Mouse (Mus musculus): Measurements from ENCODE around the gene Mef2c. TPM values are rescaled to one million over a fixed set of nuclear protein-coding genes. Genes with fewer than 3 reads are reported as not detected.

Mef2c gene
- polyA plus RNA-seq (2015; fragmentation: Nextera tagmentation; extraction: Ambion mirVana), result 197 and 227 TPM in 2 replicates

DNA sequence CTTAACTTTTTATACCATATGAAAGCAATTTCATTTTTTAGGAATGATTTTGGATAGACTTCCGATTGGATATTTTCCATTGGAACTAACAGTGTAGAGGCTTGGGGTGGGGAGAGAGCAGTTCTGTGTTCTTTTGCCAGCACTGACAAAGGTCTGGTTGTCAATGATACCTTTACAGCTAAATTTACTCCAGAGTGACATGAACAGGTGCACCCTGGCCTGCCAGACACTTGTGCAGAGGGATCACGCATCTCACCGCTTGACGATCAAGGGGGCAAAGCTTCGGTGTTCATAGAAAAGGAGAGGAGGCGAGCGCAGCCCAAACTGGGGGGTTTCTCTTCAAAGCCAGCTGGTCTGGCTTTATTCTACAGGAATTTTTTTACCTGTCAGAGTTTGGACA is at the start of gene Mef2c:
Gene Mef2c, plus strand, starts transcription at position 116 of the 400 bp plus-strand sequence.
- WGBS, result 88% methylated on average over 7 of the region's 7 CpGs
- Histone ChIP-seq H3K36me3 (no peaks in the 10 kb centered on the region), H3K9ac (replicated peaks) (no peak within 1 kb of the TSS), H3K4me3 (no peak within 1 kb of the TSS), H3K4me1 (no peaks in the 10 kb centered on the region), H3K27me3 (no peaks in the 10 kb centered on the region), H3K27ac (replicated peaks) (no peak within 1 kb of the TSS), H3K4me2 (replicated peaks) (no peak within 1 kb of the TSS), H3K9me3 (no peaks in the 10 kb centered on the region)
- ATAC-seq (replicated peaks), result no peak

- H3K9me3 ChIP-seq, result no peaks in the 10 kb centered on the region
- H3K4me3 ChIP-seq, result no peak overlapping the region
- ATAC-seq (replicated peaks), result peak; percentile 81
- H3K9ac ChIP-seq (replicated peaks), result no peak overlapping the region
- no peaks in the 10 kb centered on the region for H3K36me3 ChIP-seq
- H3K27ac ChIP-seq (replicated peaks), result no peak overlapping the region
- no peaks in the 10 kb centered on the region for H3K27me3 ChIP-seq
- H3K4me2 ChIP-seq (replicated peaks), result no peak overlapping the region
- no peaks in the 10 kb centered on the region for H3K4me1 ChIP-seq
Measured at GRCm38 (mm10) chr13:83458729-83459128, 45.1 kb upstream of the Mef2c start.

GRCm38 (mm10) chr13:83459600-83459999 is 44.2 kb upstream of the Mef2c start:
- no peak overlapping the region for H3K4me2 ChIP-seq (replicated peaks)
- H3K9me3 ChIP-seq, result no peaks in the 10 kb centered on the region
- no peak overlapping the region for H3K27ac ChIP-seq (replicated peaks)
- H3K4me3 ChIP-seq, result no peak overlapping the region
- no peaks in the 10 kb centered on the region for H3K36me3 ChIP-seq
- 91% methylated on average over 3 of the region's 3 CpGs for WGBS
- no peak overlapping the region for H3K9ac ChIP-seq (replicated peaks)
- no peaks in the 10 kb centered on the region for H3K27me3 ChIP-seq
- H3K4me1 ChIP-seq, result no peaks in the 10 kb centered on the region
- ATAC-seq (replicated peaks), result no peak

- 89% methylated on average over 1 of the region's 1 CpGs for WGBS
- ATAC-seq (replicated peaks), result no peak
- Histone ChIP-seq H3K27me3 (no peaks in the 10 kb centered on the region), H3K4me1 (no peaks in the 10 kb centered on the region), H3K9me3 (no peaks in the 10 kb centered on the region), H3K4me2 (replicated peaks) (no peak overlapping the region), H3K4me3 (no peak overlapping the region), H3K27ac (replicated peaks) (no peak overlapping the region), H3K36me3 (no peaks in the 10 kb centered on the region), H3K9ac (replicated peaks) (no peak overlapping the region)
Measured at GRCm38 (mm10) chr13:83460620-83461019, 43.2 kb upstream of the Mef2c start.

GRCm38 (mm10) chr13:83461556-83461955 is 42.3 kb upstream of the Mef2c start:
- H3K9me3 ChIP-seq, result no peaks in the 10 kb centered on the region
- no peaks in the 10 kb centered on the region for H3K36me3 ChIP-seq
- H3K27ac ChIP-seq (replicated peaks), result no peak overlapping the region
- no peak for ATAC-seq (replicated peaks)
- H3K4me2 ChIP-seq (replicated peaks), result no peak overlapping the region
- no peaks in the 10 kb centered on the region for H3K4me1 ChIP-seq
- WGBS, result 82% methylated on average over 2 of the region's 2 CpGs
- no peaks in the 10 kb centered on the region for H3K27me3 ChIP-seq
- no peak overlapping the region for H3K9ac ChIP-seq (replicated peaks)
- H3K4me3 ChIP-seq, result no peak overlapping the region

GRCm38 (mm10) chr13:83466756-83467155 is 37.1 kb upstream of the Mef2c start:
- H3K36me3 ChIP-seq, result no peaks in the 10 kb centered on the region
- no peaks in the 10 kb centered on the region for H3K27me3 ChIP-seq
- 91% methylated on average over 5 of the region's 5 CpGs for WGBS
- no peak for ATAC-seq (replicated peaks)
- no peak overlapping the region for H3K4me2 ChIP-seq (replicated peaks)
- H3K9ac ChIP-seq (replicated peaks), result no peak overlapping the region
- H3K4me3 ChIP-seq, result no peak overlapping the region
- H3K27ac ChIP-seq (replicated peaks), result no peak overlapping the region
- H3K4me1 ChIP-seq, result no peaks in the 10 kb centered on the region
- no peaks in the 10 kb centered on the region for H3K9me3 ChIP-seq

- H3K27ac ChIP-seq (replicated peaks), result no peak overlapping the region
- H3K36me3 ChIP-seq, result no peaks in the 10 kb centered on the region
- no peak overlapping the region for H3K4me3 ChIP-seq
- H3K9me3 ChIP-seq, result no peaks in the 10 kb centered on the region
- ATAC-seq (replicated peaks), result no peak
- H3K4me1 ChIP-seq, result no peaks in the 10 kb centered on the region
- no peak overlapping the region for H3K4me2 ChIP-seq (replicated peaks)
- no peak overlapping the region for H3K9ac ChIP-seq (replicated peaks)
- 86% methylated on average over 3 of the region's 3 CpGs for WGBS
- no peaks in the 10 kb centered on the region for H3K27me3 ChIP-seq
Measured at GRCm38 (mm10) chr13:83468794-83469193, 35.0 kb upstream of the Mef2c start.

DNA sequence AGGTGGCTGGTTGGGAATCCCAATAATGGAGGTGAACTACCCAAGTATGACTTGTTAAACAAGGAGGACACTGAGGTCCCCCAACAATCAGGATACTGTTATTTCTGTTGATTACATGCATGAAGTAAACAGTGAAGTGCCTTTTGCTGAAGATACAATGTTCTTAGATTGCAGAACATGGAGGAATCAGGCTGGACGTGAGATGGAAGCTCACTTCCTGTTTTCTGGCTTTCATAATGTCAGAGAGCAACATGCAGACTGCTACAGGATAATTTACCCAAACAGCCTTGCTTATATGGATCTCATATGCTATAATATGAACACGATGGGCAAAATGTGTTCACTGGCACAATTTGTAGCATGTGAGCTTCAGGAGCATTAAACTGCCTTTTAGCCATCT is 30.1 kb upstream of the Mef2c start:
- Histone ChIP-seq H3K27ac (replicated peaks) (no peak overlapping the region), H3K9ac (replicated peaks) (no peak overlapping the region), H3K27me3 (no peaks in the 10 kb centered on the region), H3K4me3 (no peak overlapping the region), H3K9me3 (no peaks in the 10 kb centered on the region), H3K4me2 (replicated peaks) (no peak overlapping the region), H3K4me1 (no peaks in the 10 kb centered on the region), H3K36me3 (no peaks in the 10 kb centered on the region)
- ATAC-seq (replicated peaks), result no peak
- 90% methylated on average over 2 of the region's 2 CpGs for WGBS

- Histone ChIP-seq H3K4me2 (replicated peaks) (no peak overlapping the region), H3K27me3 (no peaks in the 10 kb centered on the region), H3K4me1 (peaks cover 7% of the 10 kb centered on the region; the same call in 1 of the 2 replicates), H3K9me3 (no peaks in the 10 kb centered on the region), H3K27ac (replicated peaks) (no peak overlapping the region), H3K9ac (replicated peaks) (no peak overlapping the region), H3K4me3 (no peak overlapping the region), H3K36me3 (no peaks in the 10 kb centered on the region)
- ATAC-seq (replicated peaks), result no peak
- 68% methylated on average over 3 of the region's 3 CpGs for WGBS
Measured at GRCm38 (mm10) chr13:83480388-83480787, 23.4 kb upstream of the Mef2c start.

- peak; percentile 78 for ATAC-seq (replicated peaks)
- Histone ChIP-seq H3K4me2 (replicated peaks) (no peak overlapping the region), H3K4me1 (peaks cover 7% of the 10 kb centered on the region; the same call in 1 of the 2 replicates), H3K9me3 (no peaks in the 10 kb centered on the region), H3K4me3 (no peak overlapping the region), H3K9ac (replicated peaks) (no peak overlapping the region), H3K36me3 (no peaks in the 10 kb centered on the region), H3K27me3 (no peaks in the 10 kb centered on the region), H3K27ac (replicated peaks) (no peak overlapping the region)
- 51% methylated on average over 7 of the region's 7 CpGs for WGBS
Measured at GRCm38 (mm10) chr13:83481310-83481709, 22.5 kb upstream of the Mef2c start.

DNA sequence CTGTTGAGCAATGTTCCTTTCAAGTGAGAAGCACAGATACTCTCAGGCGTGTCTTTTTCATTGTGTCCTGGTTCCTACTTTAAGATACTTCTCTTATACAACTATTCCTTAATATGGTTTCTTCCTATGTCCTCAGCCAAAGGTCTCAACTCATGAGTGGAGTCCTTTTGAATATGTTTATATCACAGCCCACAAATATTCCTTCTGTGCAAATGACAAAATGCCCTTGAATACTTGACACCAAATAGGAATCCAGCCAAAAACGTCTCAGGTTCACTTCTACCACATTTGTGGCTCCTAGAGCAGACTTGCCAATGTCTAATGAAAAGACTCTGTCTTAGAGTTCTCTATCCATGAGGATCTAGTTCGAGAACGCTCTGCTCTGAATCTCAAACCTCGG is 21.7 kb upstream of the Mef2c start:
- ATAC-seq (replicated peaks), result no peak
- Histone ChIP-seq H3K4me3 (no peak overlapping the region), H3K36me3 (no peaks in the 10 kb centered on the region), H3K4me1 (peaks cover 7% of the 10 kb centered on the region; the same call in 1 of the 2 replicates), H3K27ac (replicated peaks) (no peak overlapping the region), H3K4me2 (replicated peaks) (no peak overlapping the region), H3K27me3 (no peaks in the 10 kb centered on the region), H3K9me3 (no peaks in the 10 kb centered on the region), H3K9ac (replicated peaks) (no peak overlapping the region)
- WGBS, result 78% methylated on average over 5 of the region's 5 CpGs

DNA sequence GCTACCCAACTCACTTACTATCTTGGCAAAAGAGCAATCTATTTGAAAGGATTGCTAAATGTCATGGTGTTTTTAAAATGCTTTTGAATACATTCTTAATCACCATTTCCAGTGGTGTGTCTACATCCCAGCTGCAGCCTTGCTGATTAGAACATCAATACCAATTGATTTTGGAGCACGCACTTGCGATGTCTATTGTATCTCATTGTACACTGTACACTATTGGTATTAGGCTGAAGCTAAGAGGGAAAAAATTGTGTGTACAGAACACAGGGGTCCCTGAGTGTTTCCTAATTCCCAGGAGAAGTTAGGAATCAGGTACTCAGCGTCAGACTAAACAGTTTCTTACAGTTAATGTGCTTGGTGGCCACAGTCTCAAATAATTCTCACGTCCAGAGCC is 19.6 kb upstream of the Mef2c start:
- Histone ChIP-seq H3K4me3 (no peak overlapping the region), H3K4me1 (peaks cover 7% of the 10 kb centered on the region; the same call in 1 of the 2 replicates), H3K9me3 (no peaks in the 10 kb centered on the region), H3K27me3 (no peaks in the 10 kb centered on the region), H3K36me3 (no peaks in the 10 kb centered on the region), H3K4me2 (replicated peaks) (no peak overlapping the region), H3K9ac (replicated peaks) (no peak overlapping the region), H3K27ac (replicated peaks) (peak overlapping the region; percentile 15; the same call in 1 of the 2 replicates)
- 65% methylated on average over 4 of the region's 4 CpGs for WGBS
- ATAC-seq (replicated peaks), result peak; percentile 47

- Histone ChIP-seq H3K9ac (replicated peaks) (no peak overlapping the region), H3K4me3 (no peak overlapping the region), H3K27me3 (no peaks in the 10 kb centered on the region), H3K36me3 (no peaks in the 10 kb centered on the region), H3K4me1 (peaks cover 7% of the 10 kb centered on the region; the same call in 1 of the 2 replicates), H3K4me2 (replicated peaks) (no peak overlapping the region), H3K27ac (replicated peaks) (no peak overlapping the region; the same call in 1 of the 2 replicates), H3K9me3 (no peaks in the 10 kb centered on the region)
- peak; percentile 73 for ATAC-seq (replicated peaks)
- 67% methylated on average over 7 of the region's 7 CpGs for WGBS
Measured at GRCm38 (mm10) chr13:83484721-83485369, 19.0 kb upstream of the Mef2c start.
